Mouse (Mus musculus) hematopoietic stem cell, adult 5-6 weeks (primary cell): ENCODE data around the gene Ctrb1. TPM values are rescaled to one million over a fixed set of nuclear protein-coding genes. Genes with fewer than 3 reads are reported as not detected.
A peak's percentile ranks its signal among the peaks of the same experiment; 100 is the strongest.

ENCODE experiments used
- ATAC-seq, 2 experiments: fragments of 125-278 bp in 1 of 2; replicated peaks in 1 of 2; 2 replicates each; pipeline ENCODE4 v1.8.0; 2016 to 2017; ENCODE audit warnings: inconsistent platforms in 2 of 2, mild to moderate bottlenecking in 2 of 2, moderate number of reproducible peaks in 2 of 2, low read depth in 1 of 2, moderate TSS enrichment in 1 of 2; ENCODE audit not compliant: low FRiP score in 2 of 2, poor library complexity in 2 of 2, severe bottlenecking in 2 of 2, insufficient read depth in 1 of 2, low TSS enrichment in 1 of 2
- total RNA-seq: library from RNA; stranded (forward); fragments of 172-1452, 232-1000 nt; gene quantifications from 2 replicates; pipeline ENCODE4 v1.2.3, GENCODE M21; 2017

Ctrb1 gene
- total RNA-seq, 1 experiment from 2014 or later: not detected

- no peak for ATAC-seq
Observed at GRCm38 (mm10) chr8:111700740-111701139, 9.9 kb upstream of the Ctrb1 start.

- ATAC-seq: no peak
Observed at GRCm38 (mm10) chr8:111700201-111700600, 9.4 kb upstream of the Ctrb1 start.

- no peak for ATAC-seq
Observed at GRCm38 (mm10) chr8:111699035-111699434, 8.2 kb upstream of the Ctrb1 start.

- ATAC-seq: no peak; a peak in 1 of 4 replicates
Observed at GRCm38 (mm10) chr8:111697655-111698054, 6.8 kb upstream of the Ctrb1 start.

GRCm38 (mm10) chr8:111695441-111695840, 4.6 kb upstream of the Ctrb1 start:
- no peak for ATAC-seq

GRCm38 (mm10) chr8:111693261-111693741, 2.5 kb upstream of the Ctrb1 start:
- no peak for ATAC-seq

GRCm38 (mm10) chr8:111686881-111687280, 3.9 kb downstream of the Ctrb1 start:
- ATAC-seq: no peak

GRCm38 (mm10) chr8:111682521-111682920, 8.3 kb downstream of the Ctrb1 start:
- no peak for ATAC-seq

GRCm38 (mm10) chr8:111681153-111681552, 9.7 kb downstream of the Ctrb1 start:
- ATAC-seq: no peak

- ATAC-seq: 0 out of 4 replicates have a peak, but pooled peaks of 1 of the 2 experiments have one; percentile 22
Observed at GRCm38 (mm10) chr8:111680423-111681028, 10.3 kb downstream of the Ctrb1 start.

- no peak for ATAC-seq
Observed at GRCm38 (mm10) chr8:111678848-111679247, 12.0 kb downstream of the Ctrb1 start.

GRCm38 (mm10) chr8:111678111-111678510, 12.7 kb downstream of the Ctrb1 start:
- ATAC-seq: peak; percentile 60 to 70; a peak in 3 of 4 replicates

- ATAC-seq: no peak
Observed at GRCm38 (mm10) chr8:111676237-111676636, 14.6 kb downstream of the Ctrb1 start.

- ATAC-seq: no peak
Observed at GRCm38 (mm10) chr8:111666751-111667150, 24.1 kb downstream of the Ctrb1 start.

- ATAC-seq: peak; percentile 84 to 91
Observed at GRCm38 (mm10) chr8:111662473-111662872, 28.3 kb downstream of the Ctrb1 start.

GRCm38 (mm10) chr8:111658819-111659423, 31.9 kb downstream of the Ctrb1 start:
- ATAC-seq: no peak

- ATAC-seq: 0 out of 4 replicates have a peak, but pooled peaks of 1 of the 2 experiments have one; percentile 2
Observed at GRCm38 (mm10) chr8:111657312-111657854, 33.4 kb downstream of the Ctrb1 start.

GRCm38 (mm10) chr8:111653524-111653923, 37.3 kb downstream of the Ctrb1 start:
- ATAC-seq: no peak
